Mouse (Mus musculus) hindbrain, embryonic 14.5 days (tissue): ENCODE results near the gene Nptx1. TPM values are rescaled to one million over a fixed set of nuclear protein-coding genes. Genes with fewer than 3 reads are reported as not detected.

Experiments
- ATAC-seq: fragments of 200-750 bp; cut with Nextera tagmentation; 2 replicates; pipeline ENCODE4 v1.8.0; 2017; ENCODE audit warnings: moderate number of reproducible peaks, mild to moderate bottlenecking, moderate TSS enrichment, moderate library complexity; ENCODE audit not compliant: low FRiP score
- DNase-seq: peaks from one replicate; pipeline ENCODE4 v3.0.0-alpha.2; 2015; ENCODE audit warnings: low spot score
- H3K27ac ChIP-seq: fragments of 300-500 bp; sonication (generic); 2 replicates; pipeline ENCODE4 v1.5.1; 2014; ENCODE audit warnings: mild to moderate bottlenecking, moderate library complexity
- H3K27me3 ChIP-seq: fragments of 300-500 bp; sonication (generic); 2 replicates; pipeline ENCODE4 v1.6.1; 2014; ENCODE audit warnings: mild to moderate bottlenecking, low read length, mixed read lengths; ENCODE audit not compliant: control insufficient read depth, insufficient read depth
- H3K36me3 ChIP-seq: fragments of 300-500 bp; sonication (generic); replicated peaks from 2 replicates; pipeline ENCODE4 v1.6.1; 2014; ENCODE audit not compliant: control insufficient read depth, insufficient read depth
- H3K4me1 ChIP-seq: fragments of 300-500 bp; sonication (generic); replicated peaks from 2 replicates; pipeline ENCODE4 v1.6.1; 2014; ENCODE audit warnings: antibody characterized with exemption, low read length, mixed read lengths; ENCODE audit not compliant: control insufficient read depth, insufficient read depth
- H3K4me2 ChIP-seq: fragments of 300-500 bp; sonication (generic); replicated peaks from 2 replicates; pipeline ENCODE4 v1.6.1; 2014; ENCODE audit warnings: mild to moderate bottlenecking, moderate library complexity
- H3K4me3 ChIP-seq: fragments of 300-500 bp; sonication (generic); replicated peaks from 2 replicates; pipeline ENCODE4 v1.5.1; 2014; ENCODE audit warnings: mild to moderate bottlenecking, low read length
- H3K9ac ChIP-seq: fragments of 300-500 bp; sonication (generic); 2 replicates; pipeline ENCODE4 v1.6.1; 2014
- H3K9me3 ChIP-seq: fragments of 300-500 bp; sonication (generic); 2 replicates; pipeline ENCODE4 v1.6.1; 2016; ENCODE audit warnings: low read length; ENCODE audit not compliant: control insufficient read depth
- WGBS: fragments of 180-500 bp; shearing (Covaris S2); extraction: QIAGEN DNeasy Blood & Tissue Kit; methylation state at CpG from one replicate; pipeline ENCODE4 v1.1.7; 2014; 5-methylcytosine and 5-hydroxymethylcytosine counted together
- polyA plus RNA-seq: library from polyadenylated mRNA; unstranded; fragments of >200 nt; fragmentation: Nextera tagmentation; extraction: Ambion mirVana; gene quantifications from 2 replicates; pipeline ENCODE4 v1.2.1, GENCODE M21; 2014

The Nptx1 gene
- polyA plus RNA-seq, 1 experiment from 2014 or later: 17.4 TPM

DNA sequence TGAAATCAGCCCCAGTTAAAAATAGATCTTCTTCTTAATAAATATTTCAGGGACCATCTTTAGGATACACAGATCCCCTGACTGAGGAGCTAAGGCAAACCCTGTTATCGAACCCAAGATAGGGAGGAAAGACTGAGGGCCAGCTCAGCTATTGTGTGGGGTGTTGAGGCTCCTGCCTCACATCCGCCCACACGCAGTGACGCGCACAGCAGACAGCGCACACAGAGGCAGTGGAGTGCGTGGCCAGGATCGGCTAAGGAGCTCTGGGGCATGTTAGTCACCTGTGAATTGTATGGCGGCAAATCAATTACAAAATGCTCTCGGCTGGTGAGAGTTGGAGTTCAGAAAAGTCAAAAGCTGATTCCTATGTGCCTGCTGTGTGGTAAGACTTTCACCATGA lies 18.1 kb upstream of the Nptx1 start:
- peak overlapping the region; percentile 10; the same call in 1 of the 2 replicates for H3K4me2 ChIP-seq
- no peaks in the 10 kb centered on the region for H3K9me3 ChIP-seq
- 22% methylated on average over 10 of the region's 10 CpGs for WGBS
- no peak for DNase-seq
- H3K36me3 ChIP-seq: no peaks in the 10 kb centered on the region
- no peak overlapping the region for H3K4me3 ChIP-seq
- H3K27me3 ChIP-seq: 0 out of 2 replicates have a peak, but pooled peaks cover 4% of the 10 kb centered on the region
- ATAC-seq: no peak
- H3K9ac ChIP-seq: peak overlapping the region; percentile 35; the same call in 1 of the 2 replicates
- peak overlapping the region; percentile 49; the same call in 1 of the 2 replicates for H3K27ac ChIP-seq
- H3K4me1 ChIP-seq: peaks cover 16% of the 10 kb centered on the region

DNA sequence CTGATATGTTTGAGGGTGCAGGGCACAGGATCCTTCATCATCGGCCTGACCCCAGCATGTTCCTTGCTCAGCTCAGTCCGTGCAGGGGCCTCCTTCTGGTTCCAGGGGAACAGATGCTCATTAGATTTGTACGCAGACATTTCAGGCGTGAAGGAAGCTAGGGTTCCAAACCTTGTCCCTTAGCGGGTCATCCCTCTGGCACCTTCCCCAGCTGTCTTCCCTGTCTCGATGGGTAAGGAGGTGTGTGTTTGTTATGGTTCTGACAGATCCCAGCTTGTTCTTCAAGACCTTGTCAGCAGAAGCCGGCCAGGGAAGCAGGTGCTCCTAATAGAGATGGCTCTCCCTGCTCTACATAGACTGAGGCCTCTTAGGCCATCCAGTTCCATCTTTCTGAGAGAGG lies 17.5 kb upstream of the Nptx1 start:
- Histone ChIP-seq H3K27me3 (0 out of 2 replicates have a peak, but pooled peaks cover 4% of the 10 kb centered on the region), H3K36me3 (no peaks in the 10 kb centered on the region), H3K27ac (peak overlapping the region; percentile 49), H3K9me3 (no peaks in the 10 kb centered on the region), H3K4me2 (no peak overlapping the region), H3K4me3 (no peak overlapping the region), H3K4me1 (peaks cover 16% of the 10 kb centered on the region), H3K9ac (peak overlapping the region; percentile 35; the same call in 1 of the 2 replicates)
- ATAC-seq (no peak), DNase-seq (no peak)
- 47% methylated on average over 7 of the region's 7 CpGs for WGBS

DNA sequence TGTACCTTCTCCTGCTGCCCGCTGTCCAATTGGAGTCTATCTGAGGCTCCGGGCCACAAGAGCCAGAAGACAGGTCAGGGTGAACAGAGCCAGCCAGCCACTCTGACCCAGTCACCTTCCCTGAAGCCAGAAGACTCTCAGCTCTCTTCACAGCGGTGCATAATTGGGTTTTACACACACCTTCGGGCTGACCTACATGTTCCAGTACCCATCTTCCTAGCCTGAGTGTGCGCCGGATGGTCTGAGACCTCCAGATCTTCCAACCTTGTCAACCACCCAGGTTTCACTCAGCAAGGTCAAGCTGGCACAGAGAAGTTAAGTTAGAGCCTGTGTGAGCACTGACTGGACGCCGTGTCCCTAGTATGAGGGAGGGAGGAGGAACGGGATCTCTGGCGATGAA lies 16.8 kb upstream of the Nptx1 start:
- DNase-seq (no peak), ATAC-seq (no peak)
- H3K4me1 ChIP-seq: peaks cover 19% of the 10 kb centered on the region
- H3K27me3 ChIP-seq: 0 out of 2 replicates have a peak, but pooled peaks cover 4% of the 10 kb centered on the region
- H3K9me3 ChIP-seq: no peaks in the 10 kb centered on the region
- 90% methylated on average over 10 of the region's 10 CpGs for WGBS
- H3K36me3 ChIP-seq: no peaks in the 10 kb centered on the region
- no peak overlapping the region for H3K9ac ChIP-seq
- H3K4me2 ChIP-seq: no peak overlapping the region
- no peak overlapping the region for H3K4me3 ChIP-seq
- no peak overlapping the region for H3K27ac ChIP-seq

DNA sequence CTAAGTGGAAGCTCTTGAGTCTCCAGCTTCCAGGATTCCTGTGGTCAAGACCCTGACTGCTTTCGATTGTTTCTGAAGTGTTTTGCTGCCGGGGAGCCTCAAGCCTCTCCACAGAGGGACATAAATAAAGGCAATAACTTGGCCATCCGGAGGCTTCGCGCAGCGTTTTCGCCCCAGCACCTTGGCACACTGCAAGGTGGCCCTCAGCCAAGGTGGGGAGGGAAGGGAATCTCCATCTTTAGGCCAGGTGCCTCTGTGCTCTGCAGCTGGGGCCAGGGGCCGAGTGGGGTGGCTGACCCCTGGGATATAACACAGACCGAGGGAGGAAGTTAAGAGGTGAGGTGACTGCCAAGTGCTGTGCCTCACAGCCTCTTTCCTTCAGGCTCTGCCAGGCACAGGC lies 15.6 kb upstream of the Nptx1 start:
- no peak overlapping the region for H3K4me3 ChIP-seq
- no peaks in the 10 kb centered on the region for H3K9me3 ChIP-seq
- no peak for ATAC-seq
- no peak overlapping the region for H3K4me2 ChIP-seq
- H3K4me1 ChIP-seq: peaks cover 31% of the 10 kb centered on the region
- H3K27ac ChIP-seq: no peak overlapping the region
- H3K36me3 ChIP-seq: no peaks in the 10 kb centered on the region
- DNase-seq: no peak
- WGBS: 65% methylated on average over 9 of the region's 9 CpGs
- 0 out of 2 replicates have a peak, but pooled peaks cover 4% of the 10 kb centered on the region for H3K27me3 ChIP-seq
- H3K9ac ChIP-seq: no peak overlapping the region

DNA sequence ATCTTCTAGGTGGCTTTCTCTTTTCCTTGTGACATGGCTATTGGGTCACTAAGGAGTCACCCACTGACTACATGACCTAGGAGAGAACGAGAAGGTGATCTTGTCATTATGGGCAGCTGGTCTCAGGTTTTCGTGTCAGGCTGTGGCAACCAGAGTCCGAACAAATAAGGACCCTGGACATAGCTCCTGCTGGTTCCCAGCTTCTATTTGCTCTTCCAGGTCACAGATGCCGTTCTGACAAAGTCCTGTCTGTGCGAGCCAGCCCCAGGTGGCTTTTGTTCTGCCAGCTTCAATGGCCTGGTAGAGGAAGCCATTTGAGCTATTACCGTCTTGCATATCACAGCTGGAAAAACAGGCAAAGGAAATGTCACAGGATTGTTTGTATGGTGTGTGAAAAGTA lies 14.7 kb upstream of the Nptx1 start:
- no peaks in the 10 kb centered on the region for H3K36me3 ChIP-seq
- no peak for ATAC-seq
- DNase-seq: no peak
- 26% methylated on average over 6 of the region's 6 CpGs for WGBS
- H3K4me1 ChIP-seq: peaks cover 40% of the 10 kb centered on the region
- H3K27ac ChIP-seq: no peak overlapping the region
- no peak overlapping the region for H3K4me3 ChIP-seq
- H3K27me3 ChIP-seq: 0 out of 2 replicates have a peak, but pooled peaks cover 4% of the 10 kb centered on the region
- no peaks in the 10 kb centered on the region for H3K9me3 ChIP-seq
- no peak overlapping the region for H3K4me2 ChIP-seq
- no peak overlapping the region for H3K9ac ChIP-seq

DNA sequence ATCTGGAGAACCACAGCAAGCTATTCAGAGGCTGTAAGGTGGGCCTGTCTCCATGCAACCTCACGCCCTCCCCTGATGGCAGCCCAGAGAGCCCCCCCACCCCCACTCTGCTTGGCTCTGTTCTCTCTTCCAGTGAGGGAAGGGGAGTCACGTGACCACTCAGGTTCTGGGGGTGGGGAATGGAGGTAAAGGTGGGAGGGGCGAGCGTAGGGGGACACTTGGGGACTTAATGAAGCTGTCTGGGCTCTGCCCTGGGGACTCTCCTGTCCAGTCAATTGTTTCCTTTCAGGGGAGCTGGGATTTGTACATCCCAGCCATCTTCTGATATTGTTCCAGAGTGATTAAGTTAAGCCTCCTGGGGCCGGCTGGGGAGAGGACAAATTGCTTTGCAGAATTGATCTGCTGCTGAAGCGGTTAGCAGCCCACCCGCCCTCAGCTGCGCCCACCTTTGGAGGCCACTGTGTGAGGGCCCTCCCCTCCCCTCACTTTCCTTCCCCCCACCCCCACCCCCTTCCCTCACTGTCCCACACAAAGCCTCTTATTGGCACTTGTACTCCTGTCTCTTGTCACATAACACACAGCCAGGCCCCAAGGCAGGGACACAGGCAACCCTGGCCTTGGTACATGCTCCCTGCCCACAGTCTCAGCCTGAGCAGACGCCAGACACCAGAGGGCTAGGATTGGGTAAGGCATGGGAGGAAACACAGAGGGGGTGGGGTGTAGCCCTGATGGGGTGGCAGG lies 11.5 kb upstream of the Nptx1 start:
- Histone ChIP-seq H3K4me2 (peak overlapping the region; percentile 22), H3K9me3 (no peaks in the 10 kb centered on the region), H3K4me3 (no peak overlapping the region), H3K27me3 (peaks cover 1% of the 10 kb centered on the region; the same call in 1 of the 2 replicates), H3K36me3 (no peaks in the 10 kb centered on the region), H3K4me1 (peaks cover 26% of the 10 kb centered on the region), H3K27ac (peak overlapping the region; percentile 91), H3K9ac (peak overlapping the region; percentile 45)
- DNase-seq (peak; percentile 54), ATAC-seq (peak; percentile 64)
- 11% methylated on average over 8 of the region's 9 CpGs for WGBS

DNA sequence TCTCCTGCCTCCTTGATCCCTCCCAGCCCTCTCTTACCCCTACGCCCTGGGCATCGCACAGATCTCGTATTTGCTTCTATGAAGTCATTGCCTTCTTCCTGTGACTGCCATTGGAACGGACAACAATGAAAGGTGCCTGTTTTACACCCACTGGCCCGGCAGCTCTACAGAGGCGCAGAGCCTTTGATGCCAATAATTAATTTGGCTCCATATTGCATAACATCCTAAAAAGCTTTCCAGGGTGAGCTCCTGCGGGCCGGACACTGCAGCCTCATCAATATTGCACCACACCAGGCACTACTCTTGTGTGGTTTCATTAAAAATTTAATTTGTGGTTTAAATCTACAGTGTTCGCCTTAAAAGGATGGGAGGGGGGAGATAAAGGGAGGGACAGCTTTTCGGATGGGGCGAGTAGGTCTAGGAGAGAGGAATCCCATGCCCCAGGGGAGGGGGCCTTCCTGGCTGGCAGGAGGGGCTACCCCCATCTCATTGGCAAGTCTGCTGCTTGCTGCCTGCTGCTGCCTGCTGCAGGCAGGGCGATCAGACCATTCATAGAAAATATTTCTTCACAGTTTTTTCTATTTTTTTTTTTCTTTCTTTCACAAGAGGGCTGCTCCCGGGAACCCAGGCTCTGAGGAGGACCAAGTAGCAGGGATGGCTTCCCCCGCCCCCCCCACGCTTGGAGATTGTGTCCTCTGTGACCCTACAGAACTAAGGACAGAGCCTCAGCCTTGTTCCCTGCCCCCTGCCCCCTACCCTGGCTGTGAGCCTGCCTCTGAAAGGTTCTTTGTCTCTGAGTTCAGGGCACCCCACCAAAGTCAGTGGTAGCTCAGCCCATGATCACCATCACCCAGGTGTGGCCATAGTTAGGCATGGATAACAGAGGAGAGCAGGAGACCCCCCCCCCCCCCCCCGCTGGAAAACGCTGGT lies 10.7 kb upstream of the Nptx1 start:
- ATAC-seq: peak; percentile 41; the same call in 1 of the 2 replicates
- Histone ChIP-seq H3K4me3 (no peak overlapping the region), H3K36me3 (no peaks in the 10 kb centered on the region), H3K4me1 (peaks cover 26% of the 10 kb centered on the region), H3K27me3 (peaks cover 4% of the 10 kb centered on the region; the same call in 1 of the 2 replicates), H3K9ac (peak overlapping the region; percentile 45), H3K9me3 (no peaks in the 10 kb centered on the region), H3K27ac (peak overlapping the region; percentile 91), H3K4me2 (peak overlapping the region; percentile 22)
- no peak for DNase-seq
- 11% methylated on average over 15 of the region's 17 CpGs for WGBS

DNA sequence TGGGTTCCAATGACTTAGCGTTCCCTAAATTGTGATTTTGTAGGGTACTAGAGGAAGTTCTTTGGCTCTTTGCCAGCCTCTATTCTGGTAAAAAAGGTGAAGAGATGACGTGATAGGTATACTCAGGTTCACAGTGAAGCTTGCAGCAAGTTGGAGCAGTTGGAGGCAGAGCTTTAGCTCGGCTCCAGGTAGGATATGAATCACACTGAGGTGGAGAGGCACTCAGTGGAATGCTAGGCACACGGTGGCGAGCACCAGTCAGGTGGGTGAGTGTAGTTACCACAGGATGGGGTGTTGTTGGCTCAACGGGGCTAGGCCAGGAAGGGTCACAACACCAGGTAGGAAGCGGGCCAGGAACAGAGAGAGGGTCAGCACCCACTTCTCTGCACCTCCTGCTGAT lies 7.6 kb upstream of the Nptx1 start:
- no peak overlapping the region for H3K4me2 ChIP-seq
- 90% methylated on average over 7 of the region's 7 CpGs for WGBS
- H3K4me1 ChIP-seq: peaks cover 31% of the 10 kb centered on the region
- H3K4me3 ChIP-seq: no peak overlapping the region
- no peaks in the 10 kb centered on the region for H3K36me3 ChIP-seq
- H3K9ac ChIP-seq: no peak overlapping the region
- no peak overlapping the region for H3K27ac ChIP-seq
- H3K27me3 ChIP-seq: peaks cover 5% of the 10 kb centered on the region; the same call in 1 of the 2 replicates
- DNase-seq: no peak
- no peak for ATAC-seq
- H3K9me3 ChIP-seq: no peaks in the 10 kb centered on the region

DNA sequence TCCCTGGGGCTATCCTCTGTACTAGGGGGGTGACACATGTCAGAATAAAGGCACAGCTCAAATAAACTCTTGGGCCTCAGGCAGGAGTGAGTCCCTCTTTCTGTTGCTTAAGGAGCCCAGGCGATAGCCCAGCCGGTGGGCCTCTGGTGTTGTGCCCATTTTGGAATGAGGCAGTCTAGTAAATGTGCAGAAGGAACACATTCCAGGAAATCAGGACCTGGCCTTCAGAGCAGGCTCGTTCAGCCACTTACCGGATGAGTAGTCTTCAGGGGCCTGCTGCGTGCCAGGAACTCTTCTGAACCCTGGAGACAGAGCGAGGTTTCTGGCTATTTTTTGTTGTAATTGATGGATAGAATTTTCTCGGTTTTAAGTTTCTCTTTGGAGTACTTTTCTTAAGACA lies 7.2 kb upstream of the Nptx1 start:
- Histone ChIP-seq H3K27ac (no peak overlapping the region), H3K4me2 (no peak overlapping the region), H3K9me3 (no peaks in the 10 kb centered on the region), H3K36me3 (no peaks in the 10 kb centered on the region), H3K9ac (no peak overlapping the region), H3K4me3 (no peak overlapping the region), H3K27me3 (peaks cover 10% of the 10 kb centered on the region; the same call in 1 of the 2 replicates), H3K4me1 (peaks cover 31% of the 10 kb centered on the region)
- no peak for ATAC-seq
- 80% methylated on average over 7 of the region's 7 CpGs for WGBS
- no peak for DNase-seq
